Mouse (Mus musculus) heart, postnatal 0 days (tissue): ENCODE results near the gene Cnnm1. TPM values are rescaled to one million over a fixed set of nuclear protein-coding genes. Genes with fewer than 3 reads are reported as not detected.

ENCODE experiments used
- ATAC-seq: fragments of 200-750 bp; cut with Nextera tagmentation; 2 replicates; pipeline ENCODE4 v1.8.0; 2017; ENCODE audit warnings: low read depth, moderate number of reproducible peaks, moderate library complexity; ENCODE audit not compliant: insufficient read depth
- DNase-seq: peaks from one replicate; pipeline ENCODE4 v3.0.0-alpha.2; 2016; ENCODE audit warnings: low spot score
- H3K27ac ChIP-seq: fragments of 300-500 bp; sonication (generic); 2 replicates; pipeline ENCODE4 v1.5.1; 2014; ENCODE audit warnings: low read depth, mild to moderate bottlenecking
- H3K27me3 ChIP-seq: fragments of 300-500 bp; sonication (generic); 2 replicates; pipeline ENCODE4 v1.6.1; 2014; ENCODE audit warnings: low read length, mixed read lengths; ENCODE audit not compliant: control insufficient read depth, insufficient read depth
- H3K36me3 ChIP-seq: fragments of 300-500 bp; sonication (generic); replicated peaks from 2 replicates; pipeline ENCODE4 v1.6.1; 2014; ENCODE audit warnings: low read length, mixed read lengths; ENCODE audit not compliant: control insufficient read depth, insufficient read depth
- H3K4me1 ChIP-seq: fragments of 300-500 bp; sonication (generic); 2 replicates; pipeline ENCODE4 v1.6.1; 2014; ENCODE audit warnings: antibody characterized with exemption; ENCODE audit not compliant: control insufficient read depth, insufficient read depth
- H3K4me2 ChIP-seq: fragments of 300-500 bp; sonication (generic); 2 replicates; pipeline ENCODE4 v1.6.1; 2014; ENCODE audit warnings: low read depth, mild to moderate bottlenecking, low read length, moderate library complexity
- H3K4me3 ChIP-seq: fragments of 300-500 bp; sonication (generic); 2 replicates; pipeline ENCODE4 v1.5.1; 2014; ENCODE audit warnings: low read depth, low read length
- H3K9ac ChIP-seq: fragments of 300-500 bp; sonication (generic); replicated peaks from 2 replicates; pipeline ENCODE4 v1.6.1; 2014; ENCODE audit warnings: low read depth, low read length, mixed read lengths
- H3K9me3 ChIP-seq: fragments of 300-500 bp; sonication (generic); replicated peaks from 2 replicates; pipeline ENCODE4 v1.6.1; 2016; ENCODE audit warnings: low read length; ENCODE audit not compliant: control insufficient read depth
- CTCF ChIP-seq: IDR thresholded peaks from 2 replicates; pipeline ENCODE4 v1.5.1; 2016; ENCODE audit warnings: antibody characterized with exemption, control low read depth, low read depth
- EP300 ChIP-seq: IDR thresholded peaks from 2 replicates; pipeline ENCODE4 v1.6.1; 2016; ENCODE audit warnings: antibody characterized with exemption, low read depth
- WGBS: fragments of 180-500 bp; shearing (Covaris S2); extraction: QIAGEN DNeasy Blood & Tissue Kit; methylation state at CpG from one replicate; pipeline ENCODE4 v1.1.7; 2014; 5-methylcytosine and 5-hydroxymethylcytosine counted together
- polyA plus RNA-seq: library from polyadenylated mRNA; unstranded; fragments of >200 nt; fragmentation: Nextera tagmentation; extraction: Ambion mirVana; gene quantifications from 2 replicates; pipeline ENCODE4 v1.2.1, GENCODE M21; 2015
- total RNA-seq: library from RNA; depleted of rRNA; stranded (reverse); fragments of >200 nt; gene quantifications from 2 replicates; pipeline ENCODE4 v1.2.3, GENCODE M21; 2014; ENCODE audit warnings: low replicate concordance

Gene Cnnm1
- total and polyA plus RNA-seq, 2 experiments from 2014 or later = 0.03 TPM; not detected in 1

DNA sequence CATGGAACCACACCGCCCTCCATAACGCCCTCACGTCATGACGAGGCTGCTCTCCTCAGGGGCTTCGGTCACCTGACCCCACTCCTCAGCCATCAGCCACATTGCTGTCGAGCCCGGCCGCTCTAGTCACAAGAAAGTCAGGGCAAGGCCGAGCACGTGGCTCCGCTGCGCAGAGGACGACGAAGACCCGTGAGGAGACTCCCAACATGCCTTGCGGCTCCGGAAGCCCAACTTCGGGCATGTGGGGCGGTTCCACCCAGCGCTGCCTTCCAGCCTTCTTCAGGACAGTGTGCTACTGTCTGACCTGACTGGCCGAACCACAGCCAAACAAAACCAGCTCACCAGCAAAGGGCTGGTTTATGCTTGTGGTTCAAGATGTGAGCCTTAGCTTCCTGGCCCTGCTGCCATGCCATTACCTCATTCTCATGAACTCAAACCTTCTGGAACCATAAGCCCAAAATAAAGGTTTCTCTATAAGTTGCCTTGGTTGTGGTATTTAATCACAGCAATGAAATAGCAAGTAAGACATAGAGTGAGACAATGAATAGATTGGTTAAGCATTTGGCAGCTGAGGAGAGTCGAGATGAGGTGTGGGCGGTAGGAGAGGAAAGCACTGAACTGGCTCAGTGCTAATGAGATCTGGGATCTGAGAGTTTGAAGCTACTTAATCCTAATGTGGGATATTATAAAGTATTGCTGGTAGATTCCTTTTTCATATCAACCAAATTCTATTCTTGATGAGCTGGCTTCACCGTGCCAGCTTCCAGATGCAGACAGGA, 12.6 kb upstream of the Cnnm1 start:
- WGBS = 79% methylated on average over 24 of the region's 24 CpGs
- no peak for DNase-seq
- H3K27ac ChIP-seq = no peak overlapping the region

DNA sequence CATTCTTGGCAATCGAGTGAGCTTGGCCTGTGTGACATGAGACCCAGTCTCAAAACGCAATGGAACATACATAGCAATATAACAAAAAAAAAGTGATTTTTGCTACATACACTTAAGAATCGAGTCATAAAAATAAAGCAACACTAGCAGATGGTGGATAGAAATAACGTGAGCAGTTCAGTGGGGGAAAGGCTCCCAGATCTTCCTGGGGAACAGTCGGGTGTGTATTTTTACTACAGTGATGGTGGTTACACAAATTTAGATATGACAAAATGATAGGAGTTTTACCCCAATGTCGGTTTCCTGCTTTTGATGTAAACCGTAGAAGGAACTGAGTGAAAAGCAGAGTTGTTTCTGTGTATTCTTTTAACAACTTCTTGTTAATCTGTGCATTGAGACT, 990 bp upstream of the Cnnm1 start:
- WGBS = 79% methylated on average over 7 of the region's 7 CpGs
- Histone ChIP-seq H3K27ac (no peak overlapping the region), H3K27me3 (peaks cover 53% of the 10 kb centered on the region), H3K9ac (no peak overlapping the region), H3K4me1 (peaks cover 9% of the 10 kb centered on the region), H3K4me3 (no peak overlapping the region), H3K9me3 (no peaks in the 10 kb centered on the region), H3K36me3 (no peaks in the 10 kb centered on the region), H3K4me2 (no peak overlapping the region)
- no peak for DNase-seq
- ATAC-seq = no peak
- no peak for TF ChIP-seq CTCF
- TF ChIP-seq EP300 = no peak

More for the DNA sequence above, 12.6 kb upstream of the Cnnm1 start:
- no peak for ATAC-seq
- no peak overlapping the region for H3K9ac ChIP-seq
- no peak overlapping the region for H3K4me2 ChIP-seq
- no peaks in the 10 kb centered on the region for H3K9me3 ChIP-seq
- no peaks in the 10 kb centered on the region for H3K4me1 ChIP-seq
- TF ChIP-seq CTCF (no peak), EP300 (no peak)
- H3K36me3 ChIP-seq = no peaks in the 10 kb centered on the region
- no peak overlapping the region for H3K4me3 ChIP-seq
- no peaks in the 10 kb centered on the region for H3K27me3 ChIP-seq

- TF ChIP-seq EP300 = no peak
- no peak for TF ChIP-seq CTCF
- peak; percentile 47 for ATAC-seq
- no peak for DNase-seq
- H3K9ac ChIP-seq = no peak overlapping the region
- H3K36me3 ChIP-seq = no peaks in the 10 kb centered on the region
- peak overlapping the region; percentile 99 for H3K4me2 ChIP-seq
- WGBS = under 1% methylated on average over 90 of the region's 118 CpGs
- peaks cover 53% of the 10 kb centered on the region for H3K27me3 ChIP-seq
- no peak overlapping the region for H3K27ac ChIP-seq
- H3K4me3 ChIP-seq = peak overlapping the region; percentile 66
- no peaks in the 10 kb centered on the region for H3K9me3 ChIP-seq
- H3K4me1 ChIP-seq = peaks cover 9% of the 10 kb centered on the region
Measured at GRCm38 (mm10) chr19:43440768-43441660, 778 bp downstream of the Cnnm1 start.

- Histone ChIP-seq H3K27ac (no peak overlapping the region), H3K4me1 (peaks cover 9% of the 10 kb centered on the region), H3K9ac (no peak overlapping the region), H3K4me3 (peak overlapping the region; percentile 66), H3K4me2 (peak overlapping the region; percentile 99), H3K27me3 (peaks cover 53% of the 10 kb centered on the region), H3K9me3 (no peaks in the 10 kb centered on the region), H3K36me3 (no peaks in the 10 kb centered on the region)
- no peak for ATAC-seq
- TF ChIP-seq CTCF = no peak
- 14% methylated on average over 17 of the region's 17 CpGs for WGBS
- no peak for DNase-seq
Measured at GRCm38 (mm10) chr19:43441661-43441990, 1.4 kb downstream of the Cnnm1 start.

DNA sequence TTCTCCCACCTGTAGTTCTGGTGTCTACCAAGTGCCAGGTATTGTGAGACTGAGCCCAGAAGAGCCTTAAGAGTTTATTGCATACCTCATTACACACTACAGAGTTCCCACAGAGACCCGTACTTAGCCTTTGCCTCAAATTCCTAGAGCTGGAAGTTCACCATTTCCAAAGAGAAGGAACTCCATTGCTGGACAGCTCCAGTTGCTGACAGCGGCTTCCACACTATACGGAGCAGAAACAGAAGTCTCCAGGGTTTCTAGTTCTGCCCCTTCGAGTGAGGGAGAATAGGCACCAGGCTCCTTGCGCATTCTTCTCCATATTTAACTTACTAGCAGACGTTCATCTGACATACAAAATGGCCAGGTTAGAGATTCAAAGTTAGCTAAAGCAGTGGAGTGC, 2.0 kb downstream of the Cnnm1 start:
- DNase-seq = peak; percentile 15
- no peak for TF ChIP-seq CTCF
- no peak for TF ChIP-seq EP300

More for the DNA sequence above, 2.0 kb downstream of the Cnnm1 start:
- Histone ChIP-seq H3K9ac (no peak overlapping the region), H3K36me3 (no peaks in the 10 kb centered on the region), H3K27ac (no peak overlapping the region), H3K4me1 (peaks cover 9% of the 10 kb centered on the region), H3K4me2 (no peak overlapping the region), H3K27me3 (peaks cover 53% of the 10 kb centered on the region), H3K9me3 (no peaks in the 10 kb centered on the region), H3K4me3 (no peak overlapping the region)
- ATAC-seq = no peak
- 20% methylated on average over 6 of the region's 6 CpGs for WGBS
